Mouse (Mus musculus): ENCODE results near the gene Gm45140. TPM values are rescaled to one million over a fixed set of nuclear protein-coding genes. Genes with fewer than 3 reads are reported as not detected.
A peak's percentile ranks its signal among the peaks of the same experiment; 100 is the strongest.

Gm45140 gene
- polyA plus RNA-seq, 1 experiment from 2014 or later, result 3.6 TPM

- peaks cover 3% of the 10 kb centered on the region; the same call in 1 of the 2 replicates for H3K4me1 ChIP-seq (ENCODE audit: control insufficient read depth, insufficient read depth, low read length)
- DNase-seq (ENCODE audit: low spot score), result peak; percentile 99
- H3K4me2 ChIP-seq (ENCODE audit: low read depth, low read length), result peak within 1 kb of the TSS; percentile 90
- peak; percentile 98 for ATAC-seq (ENCODE audit: low read depth)
- peak within 1 kb of the TSS; percentile 89 for H3K9ac ChIP-seq (ENCODE audit: low read depth, low read length)
- H3K4me3 ChIP-seq (ENCODE audit: low read depth, low read length), result peak within 1 kb of the TSS; percentile 76
- H3K36me3 ChIP-seq (ENCODE audit: control insufficient read depth, insufficient read depth, low read length), result peaks cover 33% of the 10 kb centered on the region
- WGBS, result under 1% methylated on average over 45 of the region's 46 CpGs
- peak within 1 kb of the TSS; percentile 97 for H3K27ac ChIP-seq (replicated peaks; ENCODE audit: low read depth, low read length)
- 0 out of 2 replicates have a peak, but pooled peaks cover 3% of the 10 kb centered on the region for H3K9me3 ChIP-seq (ENCODE audit: control insufficient read depth, low read length)
- H3K27me3 ChIP-seq (replicated peaks; ENCODE audit: control insufficient read depth, insufficient read depth, low read length), result no peaks in the 10 kb centered on the region
These were observed 3.1 kb upstream of the Gm45140 start, which contains the start of gene Isy1 for GRCm38 (mm10) chr6:87838551-87839197. TSS of gene Isy1 (minus strand) at chr6:87838798.

- no peak overlapping the region for H3K27ac ChIP-seq (replicated peaks; ENCODE audit: low read depth, low read length)
- no peaks in the 10 kb centered on the region for H3K9me3 ChIP-seq (ENCODE audit: control insufficient read depth, low read length)
- no peak overlapping the region for H3K4me3 ChIP-seq (ENCODE audit: low read depth, low read length)
- DNase-seq (ENCODE audit: low spot score) (no peak), ATAC-seq (ENCODE audit: low read depth) (no peak)
- no peak overlapping the region for H3K4me2 ChIP-seq (ENCODE audit: low read depth, low read length)
- H3K36me3 ChIP-seq (ENCODE audit: control insufficient read depth, insufficient read depth, low read length), result peaks cover 85% of the 10 kb centered on the region
- H3K4me1 ChIP-seq (ENCODE audit: control insufficient read depth, insufficient read depth, low read length), result no peaks in the 10 kb centered on the region
- WGBS, result 95% methylated on average over 2 of the region's 2 CpGs
- no peaks in the 10 kb centered on the region for H3K27me3 ChIP-seq (replicated peaks; ENCODE audit: control insufficient read depth, insufficient read depth, low read length)
- no peak overlapping the region for H3K9ac ChIP-seq (ENCODE audit: low read depth, low read length)
These were observed 15.2 kb downstream of the Gm45140 start for GRCm38 (mm10) chr6:87820366-87820765.

- H3K9me3 ChIP-seq (ENCODE audit: control insufficient read depth, low read length), result no peaks in the 10 kb centered on the region
- DNase-seq (ENCODE audit: low spot score) (no peak), ATAC-seq (ENCODE audit: low read depth) (no peak)
- H3K36me3 ChIP-seq (ENCODE audit: control insufficient read depth, insufficient read depth, low read length), result peaks cover 44% of the 10 kb centered on the region
- H3K27me3 ChIP-seq (replicated peaks; ENCODE audit: control insufficient read depth, insufficient read depth, low read length), result no peaks in the 10 kb centered on the region
- WGBS, result 91% methylated on average over 5 of the region's 5 CpGs
- no peak overlapping the region for H3K9ac ChIP-seq (ENCODE audit: low read depth, low read length)
- peaks cover 15% of the 10 kb centered on the region for H3K4me1 ChIP-seq (ENCODE audit: control insufficient read depth, insufficient read depth, low read length)
- H3K27ac ChIP-seq (replicated peaks; ENCODE audit: low read depth, low read length), result no peak overlapping the region
- no peak overlapping the region for H3K4me3 ChIP-seq (ENCODE audit: low read depth, low read length)
- H3K4me2 ChIP-seq (ENCODE audit: low read depth, low read length), result no peak overlapping the region
These were observed 21.1 kb downstream of the Gm45140 start for GRCm38 (mm10) chr6:87814486-87814885.

- H3K27ac ChIP-seq (replicated peaks; ENCODE audit: low read depth, low read length), result peak overlapping the region; percentile 48; the same call in 1 of the 2 replicates
- H3K4me1 ChIP-seq (ENCODE audit: control insufficient read depth, insufficient read depth, low read length), result peaks cover 15% of the 10 kb centered on the region
- H3K36me3 ChIP-seq (ENCODE audit: control insufficient read depth, insufficient read depth, low read length), result peaks cover 28% of the 10 kb centered on the region
- H3K4me2 ChIP-seq (ENCODE audit: low read depth, low read length), result peak overlapping the region; percentile 91
- DNase-seq (ENCODE audit: low spot score) (no peak), ATAC-seq (ENCODE audit: low read depth) (no peak)
- no peaks in the 10 kb centered on the region for H3K9me3 ChIP-seq (ENCODE audit: control insufficient read depth, low read length)
- H3K4me3 ChIP-seq (ENCODE audit: low read depth, low read length), result peak overlapping the region; percentile 75; the same call in 1 of the 2 replicates
- 59% methylated on average over 1 of the region's 1 CpGs for WGBS
- no peaks in the 10 kb centered on the region for H3K27me3 ChIP-seq (replicated peaks; ENCODE audit: control insufficient read depth, insufficient read depth, low read length)
- H3K9ac ChIP-seq (ENCODE audit: low read depth, low read length), result peak overlapping the region; percentile 79; the same call in 1 of the 2 replicates
These were observed 22.9 kb downstream of the Gm45140 start for GRCm38 (mm10) chr6:87812656-87813055.

- peaks cover 15% of the 10 kb centered on the region for H3K4me1 ChIP-seq (ENCODE audit: control insufficient read depth, insufficient read depth, low read length)
- DNase-seq (ENCODE audit: low spot score) (peak; percentile 94), ATAC-seq (ENCODE audit: low read depth) (peak; percentile 98)
- peak within 1 kb of the TSS; percentile 71 for H3K27ac ChIP-seq (replicated peaks; ENCODE audit: low read depth, low read length)
- H3K9me3 ChIP-seq (ENCODE audit: control insufficient read depth, low read length), result no peaks in the 10 kb centered on the region
- peaks cover 20% of the 10 kb centered on the region for H3K36me3 ChIP-seq (ENCODE audit: control insufficient read depth, insufficient read depth, low read length)
- H3K9ac ChIP-seq (ENCODE audit: low read depth, low read length), result peak within 1 kb of the TSS; percentile 79
- under 1% methylated on average over 22 of the region's 56 CpGs for WGBS
- H3K27me3 ChIP-seq (replicated peaks; ENCODE audit: control insufficient read depth, insufficient read depth, low read length), result no peaks in the 10 kb centered on the region
- H3K4me2 ChIP-seq (ENCODE audit: low read depth, low read length), result peak within 1 kb of the TSS; percentile 91
- H3K4me3 ChIP-seq (ENCODE audit: low read depth, low read length), result peak within 1 kb of the TSS; percentile 75
These were observed 23.8 kb downstream of the Gm45140 start, which contains the start of gene Rab43 for GRCm38 (mm10) chr6:87811675-87812338. TSS of gene Rab43 (minus strand) at chr6:87812164.

- 1% methylated on average over 44 of the region's 77 CpGs for WGBS
- Histone ChIP-seq H3K4me1 (ENCODE audit: control insufficient read depth, insufficient read depth, low read length) (peaks cover 15% of the 10 kb centered on the region), H3K36me3 (ENCODE audit: control insufficient read depth, insufficient read depth, low read length) (peaks cover 14% of the 10 kb centered on the region; the same call in 1 of the 2 replicates), H3K9me3 (ENCODE audit: control insufficient read depth, low read length) (no peaks in the 10 kb centered on the region), H3K27ac (replicated peaks; ENCODE audit: low read depth, low read length) (peak overlapping the region; percentile 71), H3K9ac (ENCODE audit: low read depth, low read length) (peak overlapping the region; percentile 79), H3K27me3 (replicated peaks; ENCODE audit: control insufficient read depth, insufficient read depth, low read length) (no peaks in the 10 kb centered on the region), H3K4me3 (ENCODE audit: low read depth, low read length) (peak overlapping the region; percentile 75), H3K4me2 (ENCODE audit: low read depth, low read length) (peak overlapping the region; percentile 91)
- ATAC-seq (ENCODE audit: low read depth) (peak; percentile 48), DNase-seq (ENCODE audit: low spot score) (peak; percentile 40)
These were observed 24.6 kb downstream of the Gm45140 start for GRCm38 (mm10) chr6:87810713-87811669.

GRCm38 (mm10) chr6:87810311-87810710, 25.3 kb downstream of the Gm45140 start:
- H3K9me3 ChIP-seq (ENCODE audit: control insufficient read depth, low read length), result no peaks in the 10 kb centered on the region
- H3K36me3 ChIP-seq (ENCODE audit: control insufficient read depth, insufficient read depth, low read length), result peaks cover 14% of the 10 kb centered on the region; the same call in 1 of the 2 replicates
- DNase-seq (ENCODE audit: low spot score) (no peak), ATAC-seq (ENCODE audit: low read depth) (no peak)
- WGBS, result 42% methylated on average over 6 of the region's 6 CpGs
- peaks cover 15% of the 10 kb centered on the region for H3K4me1 ChIP-seq (ENCODE audit: control insufficient read depth, insufficient read depth, low read length)
- H3K4me3 ChIP-seq (ENCODE audit: low read depth, low read length), result peak overlapping the region; percentile 75
- H3K27ac ChIP-seq (replicated peaks; ENCODE audit: low read depth, low read length), result no peak overlapping the region
- no peaks in the 10 kb centered on the region for H3K27me3 ChIP-seq (replicated peaks; ENCODE audit: control insufficient read depth, insufficient read depth, low read length)
- H3K4me2 ChIP-seq (ENCODE audit: low read depth, low read length), result peak overlapping the region; percentile 91
- peak overlapping the region; percentile 79 for H3K9ac ChIP-seq (ENCODE audit: low read depth, low read length)

GRCm38 (mm10) chr6:87809651-87810161, 25.9 kb downstream of the Gm45140 start:
- H3K36me3 ChIP-seq (ENCODE audit: control insufficient read depth, insufficient read depth, low read length), result peaks cover 11% of the 10 kb centered on the region
- H3K9me3 ChIP-seq (ENCODE audit: control insufficient read depth, low read length), result no peaks in the 10 kb centered on the region
- H3K4me1 ChIP-seq (ENCODE audit: control insufficient read depth, insufficient read depth, low read length), result peaks cover 15% of the 10 kb centered on the region
- ATAC-seq (ENCODE audit: low read depth) (no peak), DNase-seq (ENCODE audit: low spot score) (no peak)
- H3K27me3 ChIP-seq (replicated peaks; ENCODE audit: control insufficient read depth, insufficient read depth, low read length), result no peaks in the 10 kb centered on the region
- H3K4me2 ChIP-seq (ENCODE audit: low read depth, low read length), result peak overlapping the region; percentile 91; the same call in 1 of the 2 replicates
- H3K9ac ChIP-seq (ENCODE audit: low read depth, low read length), result no peak overlapping the region
- H3K4me3 ChIP-seq (ENCODE audit: low read depth, low read length), result peak overlapping the region; percentile 75; the same call in 1 of the 2 replicates
- H3K27ac ChIP-seq (replicated peaks; ENCODE audit: low read depth, low read length), result no peak overlapping the region
- WGBS, result 78% methylated on average over 6 of the region's 6 CpGs
